ENCODE assay signal across 19 mouse cellular contexts in genomic region chr2:38598395-38598794, GRCm38 (mm10).
"Had no signal": no experiment of that assay in that cellular context is flagged by ENCODE, and none has a peak within 500 bp of the region (broad histone marks: within the 10 kb centered on the region; RNA-seq: fewer than 3 reads in every experiment).

No protein-coding gene starts in this region.

- H3K4me2 ChIP-seq: limb, embryonic 13.5 days; lung, embryonic 14.5 days; midbrain, embryonic 12.5 days; midbrain, embryonic 15.5 days; neural tube, embryonic 13.5 days had no signal

- H3K36me3 ChIP-seq: midbrain, embryonic 15.5 days; neural tube, embryonic 13.5 days had no signal

- H3K27ac ChIP-seq: layer of hippocampus, adult 2 months; limb, embryonic 10.5 days; limb, embryonic 13.5 days; liver, embryonic 14.5 days; macrophage; midbrain, embryonic 12.5 days; midbrain, embryonic 15.5 days; neural tube, embryonic 13.5 days had no signal

- ATAC-seq: liver, postnatal 0 days; lung, postnatal 0 days; midbrain, embryonic 15.5 days had no signal

- DNase-seq: kidney, postnatal 14 days; layer of hippocampus, adult 9-11 months; liver, postnatal 0 days; retina, postnatal 1 day; right cerebral cortex, postnatal 25 days; spleen, adult 18-20 months; thymus, adult 2 months; thymus, postnatal 14 days had no signal

- H3K9ac ChIP-seq: limb, embryonic 13.5 days; liver, embryonic 14.5 days; liver, postnatal 0 days; lung, embryonic 14.5 days; midbrain, embryonic 12.5 days; midbrain, embryonic 15.5 days; neural tube, embryonic 13.5 days had no signal

- H3K9me3 ChIP-seq: limb, embryonic 10.5 days; limb, embryonic 13.5 days; midbrain, embryonic 12.5 days; midbrain, embryonic 15.5 days; neural tube, embryonic 13.5 days had no signal

- H3K27me3 ChIP-seq: limb, embryonic 13.5 days; midbrain, embryonic 12.5 days; midbrain, embryonic 15.5 days; neural tube, embryonic 13.5 days had no signal

- H3K4me3 ChIP-seq: layer of hippocampus, adult 2 months; limb, embryonic 10.5 days; limb, embryonic 13.5 days; midbrain, embryonic 12.5 days; midbrain, embryonic 15.5 days; myocyte; neural tube, embryonic 13.5 days had no signal
